Mouse (Mus musculus) hindbrain, embryonic 13.5 days (tissue): ENCODE data around the gene Elovl6. TPM values are rescaled to one million over a fixed set of nuclear protein-coding genes. Genes with fewer than 3 reads are reported as not detected.

Experiments used
- ATAC-seq: fragments of 200-750 bp; cut with Nextera tagmentation; 2 replicates; pipeline ENCODE4 v1.8.0; 2017; ENCODE audit warnings: moderate TSS enrichment; ENCODE audit not compliant: low FRiP score
- H3K27ac ChIP-seq: fragments of 300-500 bp; sonication (generic); 2 replicates; pipeline ENCODE4 v1.5.1; 2015; ENCODE audit warnings: inconsistent platforms, mild to moderate bottlenecking, moderate library complexity
- H3K27me3 ChIP-seq: fragments of 300-500 bp; sonication (generic); 2 replicates; pipeline ENCODE4 v1.6.1; 2015; ENCODE audit warnings: mild to moderate bottlenecking, inconsistent platforms
- H3K36me3 ChIP-seq: fragments of 300-500 bp; sonication (generic); 2 replicates; pipeline ENCODE4 v1.6.1; 2015; ENCODE audit warnings: mild to moderate bottlenecking, inconsistent platforms
- H3K4me1 ChIP-seq: fragments of 300-500 bp; sonication (generic); replicated peaks from 2 replicates; pipeline ENCODE4 v1.6.1; 2015; ENCODE audit warnings: inconsistent platforms
- H3K4me2 ChIP-seq: fragments of 300-500 bp; sonication (generic); 2 replicates; pipeline ENCODE4 v1.6.1; 2015; ENCODE audit warnings: inconsistent platforms, mild to moderate bottlenecking, moderate library complexity
- H3K4me3 ChIP-seq: fragments of 300-500 bp; sonication (generic); 2 replicates; pipeline ENCODE4 v1.5.1; 2015; ENCODE audit warnings: mild to moderate bottlenecking, inconsistent platforms
- H3K9ac ChIP-seq: fragments of 300-500 bp; sonication (generic); 2 replicates; pipeline ENCODE4 v1.6.1; 2015; ENCODE audit warnings: mild to moderate bottlenecking, inconsistent platforms
- H3K9me3 ChIP-seq: fragments of 300-500 bp; sonication (generic); 2 replicates; pipeline ENCODE4 v1.6.1; 2016; ENCODE audit warnings: inconsistent platforms
- WGBS: fragments of 180-500 bp; shearing (Covaris S2); methylation state at CpG from one replicate; pipeline ENCODE4 v1.1.7; 2015; 5-methylcytosine and 5-hydroxymethylcytosine counted together
- polyA plus RNA-seq: library from polyadenylated mRNA; unstranded; fragments of >200 nt; fragmentation: Nextera tagmentation; extraction: Ambion mirVana; gene quantifications from 2 replicates; pipeline ENCODE4 v1.2.1, GENCODE M21; 2015

The Elovl6 gene
- polyA plus RNA-seq, 1 experiment from 2014 or later: 29.4 TPM

DNA sequence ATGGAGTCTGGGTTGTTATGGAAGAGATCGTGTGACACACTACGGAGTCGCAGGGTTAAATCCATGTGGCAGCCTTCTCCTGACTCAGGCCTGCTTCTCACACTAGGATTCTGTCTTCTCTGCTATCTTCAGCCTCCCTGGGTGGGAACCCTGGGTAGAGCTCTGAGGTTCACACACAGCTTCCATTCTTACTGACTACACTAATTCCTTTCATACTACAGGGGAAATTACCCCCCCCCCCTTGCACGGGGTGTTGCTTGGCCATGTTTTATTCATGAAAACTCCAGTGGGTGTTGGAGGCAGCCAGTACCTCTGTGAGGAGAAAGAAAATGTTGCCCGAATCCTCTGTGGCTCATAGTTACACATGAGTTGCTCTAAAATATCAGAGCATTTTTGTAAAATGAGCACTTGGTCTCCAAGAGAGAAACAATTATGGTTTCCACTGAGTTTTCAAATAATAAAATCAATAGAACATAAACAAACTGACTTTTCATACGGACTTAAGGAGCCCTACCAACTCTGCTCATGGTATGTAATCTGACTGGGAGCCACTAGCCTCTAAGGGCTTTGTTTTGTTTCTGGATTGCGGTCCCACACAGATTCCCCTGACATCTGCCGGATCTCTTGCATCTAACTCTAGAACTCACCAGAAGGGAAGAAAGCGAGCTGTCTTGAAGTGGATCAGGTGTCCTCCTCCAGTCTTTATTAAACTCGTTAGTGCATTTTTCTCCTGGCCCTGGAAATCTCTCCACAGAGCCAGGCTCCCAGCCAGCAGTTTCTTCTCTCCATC lies 108.3 kb downstream of the Elovl6 start:
- H3K27me3 ChIP-seq: no peaks in the 10 kb centered on the region
- peak; percentile 84 for ATAC-seq
- no peak overlapping the region for H3K9ac ChIP-seq
- no peaks in the 10 kb centered on the region for H3K9me3 ChIP-seq
- no peak overlapping the region for H3K4me3 ChIP-seq
- 47% methylated on average over 10 of the region's 10 CpGs for WGBS
- H3K27ac ChIP-seq: peak overlapping the region; percentile 63
- no peaks in the 10 kb centered on the region for H3K36me3 ChIP-seq
- peaks cover 17% of the 10 kb centered on the region for H3K4me1 ChIP-seq
- H3K4me2 ChIP-seq: no peak overlapping the region

DNA sequence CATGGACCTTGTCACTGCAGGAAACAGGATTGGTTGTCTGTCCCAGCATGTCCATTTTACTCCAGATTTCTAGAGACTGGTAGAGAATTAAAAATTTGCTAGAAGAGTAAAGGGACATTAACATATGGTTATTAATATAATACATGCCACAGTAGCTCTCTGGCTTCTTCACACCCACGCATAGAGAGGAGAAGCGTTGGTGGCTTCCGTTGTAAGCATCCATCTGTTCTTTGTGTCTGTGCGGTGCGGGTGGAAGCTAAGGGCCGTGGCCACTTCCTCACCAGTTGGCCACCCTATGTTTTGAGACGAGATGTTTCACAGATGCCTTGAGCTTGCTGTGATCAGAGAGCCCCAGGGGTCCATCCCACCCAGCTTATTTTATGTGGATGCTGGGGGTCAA lies 109.5 kb downstream of the Elovl6 start:
- no peak overlapping the region for H3K4me2 ChIP-seq
- H3K36me3 ChIP-seq: no peaks in the 10 kb centered on the region
- H3K27me3 ChIP-seq: no peaks in the 10 kb centered on the region
- no peak for ATAC-seq
- no peak overlapping the region for H3K27ac ChIP-seq
- H3K4me3 ChIP-seq: no peak overlapping the region
- peaks cover 22% of the 10 kb centered on the region for H3K4me1 ChIP-seq
- WGBS: 90% methylated on average over 7 of the region's 7 CpGs
- no peaks in the 10 kb centered on the region for H3K9me3 ChIP-seq
- H3K9ac ChIP-seq: no peak overlapping the region

DNA sequence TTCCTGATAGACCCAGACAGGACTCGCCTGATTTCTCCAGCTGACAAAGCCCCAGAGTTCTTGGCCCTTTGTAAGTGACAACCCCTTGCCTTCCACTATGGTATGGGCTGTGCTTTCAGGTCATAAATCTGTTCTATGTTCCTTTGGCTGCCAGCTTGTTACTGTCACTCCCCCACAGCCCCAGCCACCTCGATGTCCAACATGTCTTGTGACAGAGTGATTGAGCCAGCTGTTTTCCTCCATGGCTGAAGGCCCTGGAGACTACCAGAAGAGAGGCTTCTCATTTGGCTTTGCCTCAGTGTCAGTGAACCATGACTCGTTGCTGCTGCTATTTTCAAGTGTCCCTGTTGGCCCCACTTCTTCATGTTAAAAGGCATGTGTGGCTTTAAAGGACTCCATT lies 113.3 kb downstream of the Elovl6 start:
- Histone ChIP-seq H3K9me3 (no peaks in the 10 kb centered on the region), H3K27ac (no peak overlapping the region), H3K36me3 (no peaks in the 10 kb centered on the region), H3K27me3 (no peaks in the 10 kb centered on the region), H3K4me1 (peaks cover 22% of the 10 kb centered on the region), H3K9ac (no peak overlapping the region), H3K4me2 (no peak overlapping the region), H3K4me3 (no peak overlapping the region)
- ATAC-seq: no peak
- WGBS: 61% methylated on average over 3 of the region's 3 CpGs

DNA sequence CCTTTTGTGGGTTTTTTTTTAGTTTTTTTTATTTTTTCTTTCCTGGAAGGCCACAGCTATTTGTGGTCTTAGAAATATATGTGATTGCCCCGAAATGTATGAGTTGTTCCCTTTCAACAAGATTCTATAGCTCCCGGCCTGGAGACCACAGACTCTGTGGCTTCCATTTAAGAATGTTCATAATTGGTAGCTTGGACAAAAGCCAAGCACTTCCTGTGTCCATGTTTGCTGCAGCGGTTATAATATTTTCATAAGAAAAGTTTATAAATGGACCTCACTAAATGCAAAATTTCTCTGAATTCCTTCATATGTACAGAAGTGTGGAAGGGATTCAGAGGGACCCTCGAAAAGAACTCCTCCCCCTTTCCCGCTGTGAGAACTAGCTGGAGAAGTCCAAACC lies 114.6 kb downstream of the Elovl6 start:
- peak; percentile 33; the same call in 1 of the 2 replicates for ATAC-seq

DNA sequence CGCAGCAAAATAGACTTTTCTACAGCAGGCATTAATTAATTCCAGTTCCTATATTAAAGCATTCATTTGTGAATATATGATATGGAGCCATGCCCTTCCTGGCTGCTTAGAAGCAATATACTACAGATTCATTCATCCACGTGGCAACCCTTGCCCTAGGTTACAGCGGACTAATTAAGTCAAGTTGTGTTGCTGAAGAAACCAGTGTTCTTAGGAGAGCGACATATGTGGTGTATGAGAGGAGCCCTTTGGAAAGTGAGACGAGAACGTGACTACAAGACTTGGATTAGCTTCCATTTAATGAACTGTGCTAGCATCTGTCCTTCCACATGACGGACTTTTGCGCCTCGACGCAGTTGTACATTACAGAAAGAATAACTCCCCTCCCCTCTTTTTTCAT lies 115.2 kb downstream of the Elovl6 start:
- Histone ChIP-seq H3K27me3 (no peaks in the 10 kb centered on the region), H3K27ac (0 out of 2 replicates have a peak overlapping the region, but pooled peaks have one; percentile 44), H3K9ac (no peak overlapping the region), H3K9me3 (no peaks in the 10 kb centered on the region), H3K4me3 (no peak overlapping the region), H3K36me3 (no peaks in the 10 kb centered on the region), H3K4me2 (no peak overlapping the region), H3K4me1 (peaks cover 15% of the 10 kb centered on the region)
- WGBS: 65% methylated on average over 10 of the region's 10 CpGs
- peak; percentile 67 for ATAC-seq

More for the DNA sequence above, 114.6 kb downstream of the Elovl6 start:
- Histone ChIP-seq H3K4me3 (no peak overlapping the region), H3K9me3 (no peaks in the 10 kb centered on the region), H3K9ac (no peak overlapping the region), H3K27me3 (no peaks in the 10 kb centered on the region), H3K27ac (no peak overlapping the region), H3K4me2 (no peak overlapping the region), H3K36me3 (no peaks in the 10 kb centered on the region), H3K4me1 (peaks cover 15% of the 10 kb centered on the region)
- WGBS: 79% methylated on average over 5 of the region's 5 CpGs

DNA sequence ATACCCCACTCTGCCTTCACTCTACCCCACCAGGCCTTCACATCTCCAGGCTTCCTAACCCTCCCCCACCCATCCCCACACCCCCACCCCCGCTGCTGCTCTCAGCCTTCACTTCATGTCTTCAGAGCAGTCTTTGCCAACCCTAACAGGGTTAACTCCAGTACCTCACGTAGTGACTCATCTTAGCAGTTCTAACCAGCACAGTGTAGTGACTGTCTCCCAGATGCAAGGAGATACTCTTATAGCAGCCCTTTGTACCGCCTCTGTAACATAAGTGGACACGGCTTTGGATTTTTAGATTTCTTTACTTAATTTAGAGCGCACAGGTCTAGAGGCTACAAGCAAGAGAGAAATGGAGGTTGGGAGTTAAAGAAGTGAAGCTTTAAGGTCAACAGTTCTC lies 116.4 kb downstream of the Elovl6 start:
- H3K27me3 ChIP-seq: no peaks in the 10 kb centered on the region

DNA sequence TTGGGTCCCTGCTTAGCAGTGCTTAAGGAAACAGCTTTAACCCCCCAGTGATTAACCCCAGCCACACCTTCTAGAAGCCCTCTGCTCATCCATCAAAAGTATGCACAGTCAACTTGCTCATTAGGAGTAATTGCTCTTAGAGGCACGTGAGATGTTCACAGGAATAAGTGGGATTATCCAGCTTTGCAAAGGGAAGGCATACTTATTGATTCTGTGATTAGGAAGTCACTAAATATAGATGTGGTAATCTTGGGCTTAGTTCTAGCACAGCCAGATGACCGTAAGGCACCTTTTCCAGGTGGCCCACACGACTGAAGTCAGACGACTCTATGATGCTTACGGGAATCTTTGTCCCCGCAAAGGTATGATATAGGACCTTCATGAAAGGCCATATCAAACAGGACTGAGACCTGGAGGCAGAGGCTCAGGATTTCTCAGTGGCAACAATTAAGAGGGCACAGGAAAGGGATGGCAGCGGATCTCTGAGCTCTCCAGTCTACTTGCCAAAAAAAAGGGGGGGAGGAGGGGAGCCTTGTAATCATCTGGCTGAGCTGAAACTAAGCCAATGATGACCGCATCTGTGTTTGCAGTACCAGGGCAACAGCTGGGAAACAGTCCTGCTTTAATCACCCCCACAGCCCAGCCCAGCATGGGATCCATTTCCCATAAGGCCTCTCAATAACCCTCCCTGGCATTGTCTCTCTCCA lies 117.6 kb downstream of the Elovl6 start:
- Histone ChIP-seq H3K36me3 (no peaks in the 10 kb centered on the region), H3K4me1 (peaks cover 15% of the 10 kb centered on the region), H3K27ac (no peak overlapping the region), H3K27me3 (no peaks in the 10 kb centered on the region), H3K4me2 (no peak overlapping the region), H3K9ac (no peak overlapping the region), H3K9me3 (no peaks in the 10 kb centered on the region), H3K4me3 (no peak overlapping the region)
- ATAC-seq: no peak
- WGBS: 71% methylated on average over 8 of the region's 8 CpGs

More for the DNA sequence above, 116.4 kb downstream of the Elovl6 start:
- Histone ChIP-seq H3K27ac (no peak overlapping the region), H3K4me3 (no peak overlapping the region), H3K4me1 (peaks cover 15% of the 10 kb centered on the region), H3K9me3 (no peaks in the 10 kb centered on the region), H3K9ac (no peak overlapping the region), H3K4me2 (no peak overlapping the region), H3K36me3 (no peaks in the 10 kb centered on the region)
- no peak for ATAC-seq
- WGBS: 85% methylated on average over 5 of the region's 5 CpGs

DNA sequence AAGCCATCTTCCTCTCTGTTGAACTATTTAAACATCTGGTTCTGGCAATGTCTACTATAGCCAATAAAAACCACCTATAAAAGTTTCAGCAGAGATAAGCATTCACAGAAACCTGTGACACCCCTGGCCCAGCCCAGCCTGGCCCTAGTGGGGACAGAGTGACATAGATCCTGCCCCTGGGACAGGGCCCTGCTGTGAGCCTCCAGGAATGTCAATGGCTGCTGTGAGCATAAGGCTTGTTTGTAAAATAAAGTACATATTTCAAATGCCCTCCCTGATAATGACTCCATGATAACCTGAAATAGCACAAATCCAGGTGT lies 118.1 kb downstream of the Elovl6 start:
- no peaks in the 10 kb centered on the region for H3K9me3 ChIP-seq
- no peak overlapping the region for H3K9ac ChIP-seq
- no peak overlapping the region for H3K4me3 ChIP-seq
- no peak overlapping the region for H3K27ac ChIP-seq
- no peak overlapping the region for H3K4me2 ChIP-seq
- H3K36me3 ChIP-seq: no peaks in the 10 kb centered on the region
- peaks cover 15% of the 10 kb centered on the region for H3K4me1 ChIP-seq
- no peaks in the 10 kb centered on the region for H3K27me3 ChIP-seq
- ATAC-seq: no peak

DNA sequence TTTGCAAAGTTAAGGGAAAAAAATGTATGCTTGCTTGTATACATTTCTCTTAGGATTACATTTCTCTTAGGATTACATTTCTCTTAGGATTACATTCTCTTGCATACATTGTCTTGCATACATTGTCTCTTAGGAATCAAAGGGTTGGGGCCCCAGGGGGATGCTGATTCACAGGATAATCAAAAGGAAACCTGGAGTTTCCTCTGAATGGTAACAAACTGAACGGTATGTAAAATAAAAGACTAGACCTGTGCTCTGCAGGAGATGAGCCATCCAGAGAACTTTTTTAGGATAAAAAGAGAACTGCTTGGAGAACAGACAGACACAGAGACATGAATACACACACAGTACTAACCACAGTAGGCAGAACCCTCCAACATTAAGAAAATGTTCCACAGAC lies 118.8 kb downstream of the Elovl6 start:
- Histone ChIP-seq H3K27ac (no peak overlapping the region), H3K9me3 (no peaks in the 10 kb centered on the region), H3K36me3 (no peaks in the 10 kb centered on the region), H3K9ac (no peak overlapping the region), H3K4me1 (peaks cover 10% of the 10 kb centered on the region), H3K27me3 (no peaks in the 10 kb centered on the region), H3K4me2 (no peak overlapping the region), H3K4me3 (no peak overlapping the region)
- no peak for ATAC-seq
- 20% methylated on average over 1 of the region's 1 CpGs for WGBS

DNA sequence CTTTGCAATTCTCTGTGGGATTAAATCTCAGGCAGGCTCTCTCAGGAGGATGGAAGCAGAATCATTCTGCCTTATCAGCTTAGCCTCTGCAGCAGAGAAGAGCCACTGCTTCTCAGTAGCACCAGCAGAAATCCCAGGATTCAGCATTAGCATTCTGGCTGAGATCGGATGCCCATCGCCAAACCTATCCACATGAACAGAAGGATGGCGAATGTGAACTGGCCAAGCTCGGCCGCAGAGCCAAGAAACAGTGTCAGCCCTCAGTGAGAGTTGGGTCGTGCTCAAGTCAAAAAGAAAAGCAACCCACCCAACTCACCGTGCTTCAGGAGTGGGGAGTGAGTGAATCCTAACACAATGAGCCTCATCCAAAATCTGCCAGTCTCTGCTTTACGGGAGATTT lies 119.6 kb downstream of the Elovl6 start:
- H3K4me2 ChIP-seq: no peak overlapping the region
- no peak overlapping the region for H3K27ac ChIP-seq
- no peak for ATAC-seq
- no peaks in the 10 kb centered on the region for H3K36me3 ChIP-seq
- H3K27me3 ChIP-seq: no peaks in the 10 kb centered on the region
- H3K9ac ChIP-seq: no peak overlapping the region
- WGBS: 89% methylated on average over 8 of the region's 8 CpGs
- no peaks in the 10 kb centered on the region for H3K9me3 ChIP-seq
- peaks cover 10% of the 10 kb centered on the region for H3K4me1 ChIP-seq
- H3K4me3 ChIP-seq: no peak overlapping the region

DNA sequence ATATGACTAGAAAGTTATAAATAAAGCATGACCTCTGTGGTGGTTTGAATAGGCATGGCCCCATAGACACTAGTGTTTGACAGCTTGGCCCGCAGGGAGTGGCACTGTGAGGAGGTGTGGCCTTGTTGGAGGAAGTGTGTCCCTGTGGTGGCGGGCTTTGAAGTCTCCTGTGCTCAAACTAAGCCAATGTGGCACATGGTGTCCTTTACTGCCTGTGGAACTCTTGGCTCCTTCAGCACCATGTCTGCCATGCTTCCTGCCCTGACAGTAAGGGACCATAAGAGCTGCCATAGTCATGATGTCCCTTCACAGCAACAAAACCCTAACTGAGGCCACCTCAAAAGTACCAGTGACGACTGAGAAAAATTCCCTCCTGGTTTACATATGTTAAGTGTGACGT lies 120.3 kb downstream of the Elovl6 start:
- Histone ChIP-seq H3K27ac (no peak overlapping the region), H3K4me3 (no peak overlapping the region)
- WGBS: 85% methylated on average over 4 of the region's 4 CpGs

DNA sequence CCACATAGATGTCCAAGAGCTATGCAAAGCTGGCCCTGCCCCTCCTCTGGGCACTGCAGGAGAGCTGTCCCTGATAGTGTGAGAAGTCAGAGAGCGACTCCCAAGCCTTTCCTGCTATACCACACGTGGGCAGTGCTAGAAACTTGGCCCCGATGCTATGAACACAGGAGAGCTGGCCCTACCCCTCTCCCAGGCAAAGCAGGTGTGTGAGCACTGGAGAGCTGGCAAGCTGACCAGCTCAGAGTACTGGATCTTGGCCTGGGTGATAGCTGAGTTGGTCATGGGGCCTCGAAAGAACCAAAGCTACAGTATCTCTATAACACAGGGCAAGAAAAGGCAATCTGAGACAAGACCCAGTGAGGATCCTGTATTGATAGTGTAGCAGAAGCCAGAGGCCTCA lies 124.4 kb downstream of the Elovl6 start:
- Histone ChIP-seq H3K4me2 (no peak overlapping the region), H3K27ac (no peak overlapping the region), H3K36me3 (no peaks in the 10 kb centered on the region), H3K9ac (no peak overlapping the region), H3K4me3 (no peak overlapping the region), H3K9me3 (no peaks in the 10 kb centered on the region), H3K4me1 (no peaks in the 10 kb centered on the region), H3K27me3 (no peaks in the 10 kb centered on the region)
- ATAC-seq: no peak
- WGBS: 86% methylated on average over 4 of the region's 4 CpGs

More for the DNA sequence above, 120.3 kb downstream of the Elovl6 start:
- H3K4me1 ChIP-seq: peaks cover 7% of the 10 kb centered on the region
- no peaks in the 10 kb centered on the region for H3K9me3 ChIP-seq
- no peaks in the 10 kb centered on the region for H3K36me3 ChIP-seq
- no peak overlapping the region for H3K4me2 ChIP-seq
- H3K27me3 ChIP-seq: no peaks in the 10 kb centered on the region
- ATAC-seq: no peak
- H3K9ac ChIP-seq: no peak overlapping the region

DNA sequence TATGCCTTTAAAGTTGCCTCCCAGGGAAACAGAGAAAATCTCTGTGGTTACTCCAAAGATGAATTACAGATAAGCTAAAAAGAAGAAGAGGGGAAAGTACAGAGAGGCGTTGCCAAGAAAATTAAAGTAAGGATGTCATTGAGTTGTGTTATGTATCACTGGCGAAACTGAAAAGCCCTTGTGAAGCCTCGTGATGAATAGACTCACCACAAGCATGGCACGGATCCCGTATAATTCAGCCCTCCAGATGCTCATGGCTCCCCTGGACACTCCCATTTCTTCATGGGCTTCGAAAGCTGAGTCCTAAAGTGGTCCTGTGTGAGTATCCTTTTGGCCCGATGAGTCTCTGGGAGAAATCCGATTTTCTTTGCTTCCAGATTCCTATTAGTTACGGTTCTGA lies 125.1 kb downstream of the Elovl6 start:
- Histone ChIP-seq H3K9me3 (no peaks in the 10 kb centered on the region), H3K27ac (no peak overlapping the region), H3K27me3 (no peaks in the 10 kb centered on the region), H3K4me2 (no peak overlapping the region), H3K9ac (no peak overlapping the region), H3K4me1 (no peaks in the 10 kb centered on the region), H3K36me3 (no peaks in the 10 kb centered on the region), H3K4me3 (no peak overlapping the region)
- WGBS: 88% methylated on average over 9 of the region's 9 CpGs
- no peak for ATAC-seq
